Mouse (Mus musculus) kidney, postnatal 0 days (tissue): ENCODE data around the gene Shmt2. TPM values are rescaled to one million over a fixed set of nuclear protein-coding genes. Genes with fewer than 3 reads are reported as not detected.

Experiments
- ATAC-seq: fragments of 200-750 bp; cut with Nextera tagmentation; replicated peaks from 2 replicates; pipeline ENCODE4 v1.8.0; 2017; ENCODE audit warnings: low read depth, moderate number of reproducible peaks, moderate TSS enrichment, moderate library complexity; ENCODE audit not compliant: low FRiP score
- DNase-seq: peaks from one replicate; pipeline ENCODE4 v3.0.0-alpha.2; 2016; ENCODE audit warnings: low spot score
- H3K27ac ChIP-seq: fragments of 300-500 bp; sonication (generic); 2 replicates; pipeline ENCODE4 v1.5.1; 2014; ENCODE audit warnings: mild to moderate bottlenecking
- H3K27me3 ChIP-seq: fragments of 300-500 bp; sonication (generic); 2 replicates; pipeline ENCODE4 v1.6.1; 2014; ENCODE audit warnings: low read length, mixed read lengths; ENCODE audit not compliant: insufficient read depth
- H3K36me3 ChIP-seq: fragments of 300-500 bp; sonication (generic); 2 replicates; pipeline ENCODE4 v1.6.1; 2014; ENCODE audit warnings: low read length, mixed read lengths; ENCODE audit not compliant: insufficient read depth
- H3K4me1 ChIP-seq: fragments of 300-500 bp; sonication (generic); replicated peaks from 2 replicates; pipeline ENCODE4 v1.6.1; 2014; ENCODE audit warnings: antibody characterized with exemption, low read length, mixed read lengths; ENCODE audit not compliant: insufficient read depth
- H3K4me2 ChIP-seq: fragments of 300-500 bp; sonication (generic); 2 replicates; pipeline ENCODE4 v1.6.1; 2014; ENCODE audit warnings: mild to moderate bottlenecking, low read length, moderate library complexity, mixed read lengths
- H3K4me3 ChIP-seq: fragments of 300-500 bp; sonication (generic); replicated peaks from 2 replicates; pipeline ENCODE4 v1.5.1; 2014; ENCODE audit warnings: low read depth, low read length
- H3K9ac ChIP-seq: fragments of 300-500 bp; sonication (generic); 2 replicates; pipeline ENCODE4 v1.6.1; 2014; ENCODE audit warnings: low read depth, low read length
- H3K9me3 ChIP-seq: fragments of 300-500 bp; sonication (generic); replicated peaks from 2 replicates; pipeline ENCODE4 v1.6.1; 2016; ENCODE audit warnings: low read length, inconsistent platforms, mixed read lengths
- CTCF ChIP-seq: IDR thresholded peaks from 2 replicates; pipeline ENCODE4 v1.5.1; 2016; ENCODE audit warnings: antibody characterized with exemption, low read depth, mild to moderate bottlenecking, moderate library complexity
- WGBS: fragments of 180-500 bp; shearing (Covaris S2); extraction: QIAGEN DNeasy Blood & Tissue Kit; methylation state at CpG from one replicate; pipeline ENCODE4 v1.1.7; 2014; 5-methylcytosine and 5-hydroxymethylcytosine counted together
- polyA plus RNA-seq: library from polyadenylated mRNA; unstranded; fragments of >200 nt; fragmentation: Nextera tagmentation; extraction: Ambion mirVana; gene quantifications from 2 replicates; pipeline ENCODE4 v1.2.1, GENCODE M21; 2015

Shmt2 gene
- polyA plus RNA-seq, 1 experiment from 2014 or later, result 71.1 TPM

DNA sequence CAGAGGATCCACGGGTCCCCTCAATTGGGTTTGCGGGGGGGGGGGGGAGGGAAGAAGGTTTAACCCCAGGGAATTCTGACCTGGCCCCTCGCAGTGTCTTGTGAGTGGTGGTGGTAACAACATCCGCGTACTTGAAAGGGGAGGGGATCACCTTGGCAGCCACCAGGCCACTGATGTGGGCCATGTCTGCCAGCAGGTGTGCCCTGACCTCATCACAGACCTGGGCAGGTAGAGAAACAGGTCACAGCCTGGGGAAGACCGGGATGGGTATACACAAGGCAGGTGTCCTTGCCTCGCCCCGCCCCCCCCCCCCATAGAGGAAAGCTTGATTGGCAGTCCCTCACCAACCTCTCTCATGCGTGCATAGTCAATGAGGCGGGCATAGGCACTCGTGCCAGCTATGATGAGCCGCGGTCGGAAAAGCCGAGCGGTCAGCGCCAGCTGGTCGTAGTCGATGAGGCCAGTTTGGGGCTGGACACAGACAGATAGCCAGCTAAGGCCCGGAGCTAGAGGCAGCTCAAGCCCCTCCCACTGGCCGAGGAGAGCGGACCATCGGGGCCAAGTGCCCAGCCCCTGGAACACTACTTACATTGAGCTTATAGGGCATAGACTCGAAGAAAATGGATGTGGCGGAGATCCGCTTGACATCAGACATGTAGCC lies 3.1 kb downstream of the Shmt2 start:
- Histone ChIP-seq H3K9me3 (no peaks in the 10 kb centered on the region), H3K36me3 (peaks cover 18% of the 10 kb centered on the region; the same call in 1 of the 2 replicates), H3K27ac (no peak overlapping the region), H3K4me2 (no peak overlapping the region), H3K4me3 (no peak overlapping the region), H3K4me1 (peaks cover 26% of the 10 kb centered on the region), H3K9ac (no peak overlapping the region), H3K27me3 (peaks cover 11% of the 10 kb centered on the region)
- TF ChIP-seq CTCF, result no peak
- 94% methylated on average over 25 of the region's 26 CpGs for WGBS
- no peak for ATAC-seq
- DNase-seq, result no peak

GRCm38 (mm10) chr10:127517941-127518340 lies 4.3 kb downstream of the Shmt2 start:
- WGBS, result 93% methylated on average over 22 of the region's 22 CpGs
- no peak overlapping the region for H3K4me2 ChIP-seq
- no peak overlapping the region for H3K4me3 ChIP-seq
- H3K27ac ChIP-seq, result no peak overlapping the region
- H3K36me3 ChIP-seq, result peaks cover 18% of the 10 kb centered on the region; the same call in 1 of the 2 replicates
- H3K9me3 ChIP-seq, result no peaks in the 10 kb centered on the region
- H3K27me3 ChIP-seq, result peaks cover 14% of the 10 kb centered on the region
- no peak overlapping the region for H3K9ac ChIP-seq
- ATAC-seq (no peak), DNase-seq (no peak)
- peaks cover 35% of the 10 kb centered on the region for H3K4me1 ChIP-seq
- no peak for TF ChIP-seq CTCF

GRCm38 (mm10) chr10:127516576-127517260 lies 5.5 kb downstream of the Shmt2 start:
- H3K36me3 ChIP-seq, result peaks cover 18% of the 10 kb centered on the region; the same call in 1 of the 2 replicates
- peaks cover 39% of the 10 kb centered on the region for H3K4me1 ChIP-seq
- peak overlapping the region; percentile 42 for H3K9ac ChIP-seq
- H3K27ac ChIP-seq, result peak overlapping the region; percentile 57
- 13% methylated on average over 30 of the region's 30 CpGs for WGBS
- TF ChIP-seq CTCF, result no peak
- H3K4me3 ChIP-seq, result peak overlapping the region; percentile 3; the same call in 1 of the 2 replicates
- H3K4me2 ChIP-seq, result peak overlapping the region; percentile 54
- no peaks in the 10 kb centered on the region for H3K9me3 ChIP-seq
- ATAC-seq, result no peak
- no peak for DNase-seq
- H3K27me3 ChIP-seq, result peaks cover 22% of the 10 kb centered on the region

- Histone ChIP-seq H3K4me3 (peak overlapping the region; percentile 3; the same call in 1 of the 2 replicates), H3K9ac (peak overlapping the region; percentile 42; the same call in 1 of the 2 replicates)
Observed at GRCm38 (mm10) chr10:127515983-127516459, 6.2 kb downstream of the Shmt2 start.

GRCm38 (mm10) chr10:127515271-127515982 lies 6.8 kb downstream of the Shmt2 start:
- no peak overlapping the region for H3K27ac ChIP-seq
- DNase-seq (no peak), ATAC-seq (no peak)
- H3K4me1 ChIP-seq, result peaks cover 29% of the 10 kb centered on the region
- TF ChIP-seq CTCF, result no peak
- no peaks in the 10 kb centered on the region for H3K9me3 ChIP-seq
- peaks cover 32% of the 10 kb centered on the region for H3K27me3 ChIP-seq
- no peak overlapping the region for H3K9ac ChIP-seq
- 44% methylated on average over 9 of the region's 9 CpGs for WGBS
- peak overlapping the region; percentile 28 for H3K4me3 ChIP-seq
- peaks cover 18% of the 10 kb centered on the region; the same call in 1 of the 2 replicates for H3K36me3 ChIP-seq
- peak overlapping the region; percentile 54 for H3K4me2 ChIP-seq

More at GRCm38 (mm10) chr10:127515983-127516459, 6.2 kb downstream of the Shmt2 start:
- Histone ChIP-seq H3K4me2 (peak overlapping the region; percentile 54), H3K27ac (peak overlapping the region; percentile 65; the same call in 1 of the 2 replicates), H3K36me3 (peaks cover 18% of the 10 kb centered on the region; the same call in 1 of the 2 replicates), H3K9me3 (no peaks in the 10 kb centered on the region), H3K27me3 (peaks cover 27% of the 10 kb centered on the region), H3K4me1 (peaks cover 32% of the 10 kb centered on the region)
- no peak for DNase-seq
- ATAC-seq, result no peak
- no peak for TF ChIP-seq CTCF
- WGBS, result 25% methylated on average over 8 of the region's 8 CpGs

DNA sequence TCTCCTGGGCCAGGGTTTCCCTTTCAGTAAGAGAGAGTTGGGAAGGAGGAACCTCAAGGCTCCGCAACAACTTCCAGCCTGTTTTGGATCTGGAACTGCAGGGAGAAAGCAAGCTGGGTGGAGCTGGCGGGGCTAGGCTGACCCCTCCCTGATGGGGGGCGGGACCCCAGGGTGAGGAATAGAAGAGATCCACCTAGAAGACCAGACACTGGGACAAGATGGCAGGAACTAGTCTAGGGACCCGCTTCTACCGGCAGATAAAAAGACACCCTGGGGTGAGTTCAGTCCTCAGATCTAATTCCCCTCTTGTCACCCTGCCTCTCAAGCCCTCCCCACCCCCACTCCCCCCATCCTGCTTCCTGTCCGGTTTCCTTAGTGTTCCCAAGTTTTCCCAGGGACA lies 7.5 kb downstream of the Shmt2 start, which contains the start of gene Ndufa4l2:
TSS of gene Ndufa4l2 (plus strand) at position 204 of the 400 bp plus-strand sequence.
- DNase-seq, result no peak
- WGBS, result 10% methylated on average over 6 of the region's 6 CpGs
- TF ChIP-seq CTCF, result no peak
- Histone ChIP-seq H3K36me3 (peaks cover 18% of the 10 kb centered on the region; the same call in 1 of the 2 replicates), H3K27ac (no peak within 1 kb of the TSS), H3K4me2 (peak within 1 kb of the TSS; percentile 83), H3K4me3 (peak within 1 kb of the TSS; percentile 28), H3K9ac (no peak within 1 kb of the TSS), H3K9me3 (no peaks in the 10 kb centered on the region), H3K4me1 (peaks cover 34% of the 10 kb centered on the region), H3K27me3 (peaks cover 38% of the 10 kb centered on the region)
- no peak for ATAC-seq
